Mouse (Mus musculus) C2C12 (cell line): Measurements from ENCODE around the gene Gm20388.

Experiments used
- CTCF ChIP-seq: IDR thresholded peaks from one replicate; pipeline ENCODE4 v1.5.1; 2011; ENCODE audit not compliant: control insufficient read depth, insufficient read depth, insufficient read length
- FOSL1 ChIP-seq: IDR thresholded peaks from one replicate; pipeline ENCODE4 v1.8.0; 2011; ENCODE audit warnings: mild to moderate bottlenecking, low read length; ENCODE audit not compliant: poor library complexity, insufficient read depth, severe bottlenecking
- MYOD1 ChIP-seq: IDR thresholded peaks from one replicate; pipeline ENCODE4 v1.6.1; 2011; ENCODE audit warnings: low read depth; ENCODE audit not compliant: control insufficient read depth, insufficient read length
- MYOG ChIP-seq: IDR thresholded peaks from one replicate; pipeline ENCODE4 v1.6.1; 2011; ENCODE audit not compliant: control insufficient read depth, insufficient read length; ENCODE audit errors: extremely low read depth
- USF1 ChIP-seq: IDR thresholded peaks from one replicate; pipeline ENCODE4 v1.6.1; 2011; ENCODE audit warnings: low read depth, mild to moderate bottlenecking, control low read depth, moderate library complexity

GRCm38 (mm10) chr8:124256841-124257240, 4346.2 kb downstream of the Gm20388 start:
- no peak for TF ChIP-seq MYOD1
- TF ChIP-seq USF1 = no peak
- no peak for TF ChIP-seq CTCF
- no peak for TF ChIP-seq FOSL1
- TF ChIP-seq MYOG = no peak
